Mouse (Mus musculus): ENCODE results near the gene Kcnk18. TPM values are rescaled to one million over a fixed set of nuclear protein-coding genes. Genes with fewer than 3 reads are reported as not detected.
A peak's percentile ranks its signal among the peaks of the same experiment; 100 is the strongest.

Kcnk18 gene
- polyA plus RNA-seq, 1 experiment from 2014 or later, result not detected

DNA sequence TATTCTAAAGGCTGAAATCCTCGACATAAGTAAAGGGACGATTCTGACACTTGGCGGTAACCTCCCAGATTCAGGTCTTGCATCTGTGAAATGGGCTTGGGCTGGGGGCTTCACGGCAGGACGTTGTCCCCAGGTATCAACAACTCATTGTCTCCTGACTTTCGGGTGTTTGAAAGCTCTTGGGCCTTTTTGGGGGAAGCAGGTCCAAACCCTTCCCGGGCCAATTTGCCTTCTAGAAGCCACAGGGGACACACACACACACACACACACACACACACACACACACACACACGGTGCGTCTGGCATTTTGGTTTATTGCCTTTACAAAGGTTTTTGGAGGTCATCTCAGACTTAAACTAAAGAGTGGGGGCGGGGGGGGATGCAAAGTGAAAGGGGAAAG is 25.6 kb upstream of the Kcnk18 start:
- Histone ChIP-seq H3K27me3 (ENCODE audit: poor library complexity, severe bottlenecking) (peaks cover 100% of the 10 kb centered on the region), H3K4me1 (peaks cover 43% of the 10 kb centered on the region), H3K4me3 (peak overlapping the region; percentile 49), H3K9me3 (no peaks in the 10 kb centered on the region), H3K27ac (peak overlapping the region; percentile 83; the same call in 1 of the 2 replicates), H3K36me3 (replicated peaks) (no peaks in the 10 kb centered on the region)
- WGBS, result under 1% methylated on average over 10 of the region's 10 CpGs
- DNase-seq (ENCODE audit: extremely low spot score, low spot score), result peak; percentile 46

DNA sequence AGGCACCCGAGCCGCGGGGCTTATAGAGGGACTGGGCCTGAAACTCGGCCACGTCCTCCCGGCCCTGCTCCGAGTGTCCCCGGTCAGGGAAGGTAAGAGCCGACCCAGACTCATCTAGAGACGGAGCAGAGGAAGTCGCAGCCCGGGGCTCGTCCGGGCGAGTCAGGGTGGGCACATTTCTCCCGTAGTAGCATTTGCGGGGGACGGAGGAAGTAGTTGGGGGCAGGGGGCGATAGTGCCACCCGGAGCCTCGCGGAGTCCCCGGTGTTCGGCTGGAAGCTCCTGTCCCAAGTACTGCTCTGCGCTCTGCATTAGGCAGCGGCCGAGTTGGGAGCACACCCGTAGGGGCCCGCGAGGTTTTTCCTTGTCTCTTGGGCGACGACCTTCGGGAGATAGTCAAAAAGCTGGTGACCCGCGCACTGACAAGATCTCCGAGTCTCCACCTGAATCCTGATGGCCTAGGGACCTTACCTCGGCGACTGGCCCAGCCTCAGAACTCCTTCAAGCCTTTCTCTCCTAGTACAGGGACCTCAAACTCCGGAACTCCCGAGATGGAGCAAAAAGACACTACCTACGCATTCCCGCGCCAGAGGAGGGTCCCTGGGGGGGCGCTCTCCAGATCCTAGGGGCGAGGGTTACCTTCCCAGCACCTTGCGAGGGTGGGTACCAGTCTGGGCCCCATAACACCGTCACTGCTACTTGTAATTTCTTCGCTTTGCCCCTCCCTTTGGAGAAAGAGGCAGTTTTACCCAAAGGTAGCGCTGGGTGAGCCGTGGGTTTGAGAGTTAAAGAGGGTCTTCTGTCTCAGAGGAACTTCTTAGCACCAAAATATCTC is 24.8 kb upstream of the Kcnk18 start:
- Histone ChIP-seq H3K9me3 (peaks cover under 1% of the 10 kb centered on the region; the same call in 1 of the 2 replicates), H3K27me3 (ENCODE audit: poor library complexity, severe bottlenecking) (peaks cover 98% of the 10 kb centered on the region), H3K36me3 (replicated peaks) (no peaks in the 10 kb centered on the region), H3K27ac (peak overlapping the region; percentile 83), H3K4me3 (peak overlapping the region; percentile 49), H3K4me1 (peaks cover 38% of the 10 kb centered on the region)
- DNase-seq (ENCODE audit: extremely low spot score, low spot score), result peak; percentile 67
- WGBS, result under 1% methylated on average over 50 of the region's 50 CpGs

DNA sequence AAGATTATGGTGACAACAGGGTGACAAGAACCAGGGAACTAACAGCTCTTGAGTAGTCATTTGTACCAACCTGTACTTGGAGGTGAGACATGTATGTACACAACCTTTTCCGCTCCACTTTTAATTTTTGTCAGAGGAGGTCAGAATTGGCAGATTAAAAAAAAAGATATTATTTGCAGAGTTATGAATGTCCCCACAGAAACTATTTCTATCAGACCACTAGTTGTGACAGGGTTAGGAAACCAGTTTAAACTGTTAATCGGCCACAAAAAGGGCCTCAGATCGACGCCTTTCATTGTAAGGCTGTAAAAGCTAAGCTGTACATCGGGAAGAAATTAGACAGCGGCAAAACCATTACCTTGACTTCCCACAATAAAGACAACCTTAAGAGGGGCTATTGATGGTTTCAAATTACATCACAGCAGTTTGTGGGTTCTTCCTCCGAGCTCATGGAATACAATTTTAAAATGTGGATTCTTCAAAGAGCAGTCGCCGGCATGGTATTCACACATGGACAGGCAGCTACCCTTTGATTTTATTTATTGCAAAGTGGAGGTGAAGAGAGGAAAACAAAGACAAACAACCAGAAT is 23.7 kb upstream of the Kcnk18 start:
- Histone ChIP-seq H3K36me3 (replicated peaks) (no peaks in the 10 kb centered on the region), H3K4me3 (peak overlapping the region; percentile 49), H3K4me1 (peaks cover 36% of the 10 kb centered on the region), H3K27ac (peak overlapping the region; percentile 58; the same call in 1 of the 2 replicates), H3K27me3 (ENCODE audit: poor library complexity, severe bottlenecking) (peaks cover 87% of the 10 kb centered on the region), H3K9me3 (peaks cover 8% of the 10 kb centered on the region; the same call in 1 of the 2 replicates)
- no peak for DNase-seq (ENCODE audit: extremely low spot score, low spot score)
- 5% methylated on average over 9 of the region's 9 CpGs for WGBS

- WGBS, result 2% methylated on average over 15 of the region's 15 CpGs
- Histone ChIP-seq H3K36me3 (replicated peaks) (no peaks in the 10 kb centered on the region), H3K27me3 (ENCODE audit: poor library complexity, severe bottlenecking) (peaks cover 78% of the 10 kb centered on the region), H3K9me3 (peaks cover 11% of the 10 kb centered on the region; the same call in 1 of the 2 replicates), H3K27ac (peak overlapping the region; percentile 58; the same call in 1 of the 2 replicates), H3K4me3 (peak overlapping the region; percentile 27), H3K4me1 (peaks cover 31% of the 10 kb centered on the region)
- peak; percentile 79 for DNase-seq (ENCODE audit: extremely low spot score, low spot score)
Observed at GRCm38 (mm10) chr19:59196111-59196666, 22.8 kb upstream of the Kcnk18 start.

DNA sequence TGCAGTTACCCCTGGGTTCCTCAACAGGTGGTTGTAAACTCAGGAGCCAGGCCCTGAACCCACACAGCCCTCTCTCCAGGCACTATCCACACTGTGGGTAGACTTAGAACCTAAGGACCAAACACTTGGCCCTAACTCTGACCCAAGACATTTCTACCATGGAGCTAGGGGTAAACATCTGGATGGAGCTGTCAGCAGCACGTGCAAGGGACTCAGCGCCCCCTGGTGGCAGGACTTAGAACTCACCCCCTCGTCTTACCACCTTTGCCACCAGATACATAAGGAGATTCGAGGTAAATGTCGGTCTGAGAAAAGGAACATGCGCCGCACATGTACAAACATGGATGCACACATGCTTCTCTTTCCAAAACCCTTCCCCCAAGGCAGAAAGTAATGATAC is 20.9 kb upstream of the Kcnk18 start:
- peaks cover 12% of the 10 kb centered on the region; the same call in 1 of the 2 replicates for H3K9me3 ChIP-seq
- DNase-seq (ENCODE audit: extremely low spot score, low spot score), result peak; percentile 67
- no peaks in the 10 kb centered on the region for H3K36me3 ChIP-seq (replicated peaks)
- H3K4me3 ChIP-seq, result no peak overlapping the region
- peaks cover 59% of the 10 kb centered on the region for H3K27me3 ChIP-seq (ENCODE audit: poor library complexity, severe bottlenecking)
- H3K27ac ChIP-seq, result no peak overlapping the region
- H3K4me1 ChIP-seq, result peaks cover 31% of the 10 kb centered on the region
- 42% methylated on average over 7 of the region's 7 CpGs for WGBS

- 28% methylated on average over 5 of the region's 5 CpGs for WGBS
- peaks cover 24% of the 10 kb centered on the region for H3K27me3 ChIP-seq (ENCODE audit: poor library complexity, severe bottlenecking)
- DNase-seq (ENCODE audit: extremely low spot score, low spot score), result peak; percentile 79
- H3K36me3 ChIP-seq (replicated peaks), result no peaks in the 10 kb centered on the region
- H3K9me3 ChIP-seq, result no peaks in the 10 kb centered on the region
- H3K27ac ChIP-seq, result no peak overlapping the region
- H3K4me3 ChIP-seq, result no peak overlapping the region
- H3K4me1 ChIP-seq, result no peaks in the 10 kb centered on the region
Observed at GRCm38 (mm10) chr19:59208475-59208874, 10.5 kb upstream of the Kcnk18 start.

DNA sequence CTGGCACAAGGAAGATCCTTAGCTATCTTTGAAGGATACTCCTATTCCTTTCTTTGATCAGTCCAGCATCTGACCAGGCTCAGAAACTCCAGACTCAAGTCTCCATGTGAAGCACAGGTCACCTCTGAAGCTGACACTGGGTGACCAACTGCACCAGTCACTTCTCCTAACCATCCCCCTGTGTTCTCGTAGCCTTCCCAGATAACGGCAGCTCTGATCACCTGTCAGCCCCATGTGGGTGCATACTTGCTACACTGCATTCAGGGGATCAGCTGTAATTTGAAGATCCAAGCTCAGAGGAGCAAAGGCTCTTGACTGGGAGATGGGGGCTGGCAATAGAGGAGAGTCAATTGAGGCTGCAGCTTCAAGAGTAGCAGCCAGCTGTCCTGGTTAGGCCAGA is 10.0 kb upstream of the Kcnk18 start:
- DNase-seq (ENCODE audit: extremely low spot score, low spot score), result no peak
- H3K27ac ChIP-seq, result no peak overlapping the region
- H3K4me1 ChIP-seq, result no peaks in the 10 kb centered on the region
- H3K4me3 ChIP-seq, result no peak overlapping the region
- H3K9me3 ChIP-seq, result no peaks in the 10 kb centered on the region
- H3K27me3 ChIP-seq (ENCODE audit: poor library complexity, severe bottlenecking), result peaks cover 24% of the 10 kb centered on the region
- WGBS, result 69% methylated on average over 2 of the region's 2 CpGs
- no peaks in the 10 kb centered on the region for H3K36me3 ChIP-seq (replicated peaks)

DNA sequence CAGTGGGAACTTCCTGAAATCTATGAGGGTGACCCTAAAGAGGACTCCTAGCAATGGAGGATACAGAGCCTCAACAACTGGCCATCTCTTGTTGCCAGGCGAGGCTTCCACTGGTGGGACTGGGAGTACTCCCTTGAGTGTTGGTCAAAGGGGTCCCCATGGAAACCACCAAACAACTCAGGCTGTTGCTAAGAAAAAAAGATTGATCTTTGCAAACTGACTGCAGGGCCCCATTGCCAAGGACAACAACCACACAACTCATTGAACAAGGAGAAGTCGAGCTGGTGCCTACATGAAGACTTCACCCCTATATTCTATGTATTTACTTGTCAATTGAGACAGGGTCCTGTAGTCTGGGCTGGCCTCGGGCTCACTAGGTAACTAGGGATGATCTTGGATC is 2.1 kb upstream of the Kcnk18 start:
- Histone ChIP-seq H3K4me3 (no peak overlapping the region), H3K4me1 (peaks cover 7% of the 10 kb centered on the region), H3K27me3 (ENCODE audit: poor library complexity, severe bottlenecking) (peaks cover 10% of the 10 kb centered on the region; the same call in 1 of the 2 replicates), H3K27ac (no peak overlapping the region), H3K9me3 (no peaks in the 10 kb centered on the region), H3K36me3 (replicated peaks) (no peaks in the 10 kb centered on the region)
- no peak for DNase-seq (ENCODE audit: extremely low spot score, low spot score)
- WGBS, result 86% methylated on average over 3 of the region's 3 CpGs

DNA sequence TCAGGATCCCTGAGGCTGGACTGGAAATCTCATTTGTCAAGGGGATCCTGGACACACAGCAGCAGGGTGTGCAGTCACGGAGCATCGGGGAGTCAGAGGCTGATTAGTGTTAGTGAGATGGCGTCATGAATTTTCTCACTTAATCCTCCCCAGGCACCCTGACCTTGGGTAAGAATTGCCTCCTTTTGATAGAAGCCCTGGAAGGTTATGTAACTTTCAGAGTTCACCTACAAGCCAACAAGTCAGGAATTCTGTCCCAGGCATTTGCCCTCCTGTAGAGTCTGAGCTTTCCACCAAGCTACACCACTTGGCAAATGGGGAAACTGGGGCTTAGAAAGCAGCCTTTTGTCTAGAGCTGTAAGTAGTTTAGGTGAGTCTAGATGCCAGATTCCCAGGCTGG is 2.1 kb downstream of the Kcnk18 start:
- H3K27ac ChIP-seq, result no peak overlapping the region
- no peaks in the 10 kb centered on the region for H3K36me3 ChIP-seq (replicated peaks)
- WGBS, result 63% methylated on average over 3 of the region's 3 CpGs
- no peak overlapping the region for H3K4me3 ChIP-seq
- H3K27me3 ChIP-seq (ENCODE audit: poor library complexity, severe bottlenecking), result peaks cover 10% of the 10 kb centered on the region; the same call in 1 of the 2 replicates
- H3K4me1 ChIP-seq, result peaks cover 7% of the 10 kb centered on the region
- DNase-seq (ENCODE audit: extremely low spot score, low spot score), result no peak
- H3K9me3 ChIP-seq, result no peaks in the 10 kb centered on the region; the same call in 1 of the 2 replicates

- H3K4me3 ChIP-seq, result no peak overlapping the region
- H3K9me3 ChIP-seq, result no peaks in the 10 kb centered on the region; the same call in 1 of the 2 replicates
- no peaks in the 10 kb centered on the region for H3K4me1 ChIP-seq
- no peaks in the 10 kb centered on the region for H3K27me3 ChIP-seq (ENCODE audit: poor library complexity, severe bottlenecking)
- no peak overlapping the region for H3K27ac ChIP-seq
- 80% methylated on average over 3 of the region's 3 CpGs for WGBS
- no peak for DNase-seq (ENCODE audit: extremely low spot score, low spot score)
- no peaks in the 10 kb centered on the region for H3K36me3 ChIP-seq (replicated peaks)
Observed at GRCm38 (mm10) chr19:59228376-59228775, 9.4 kb downstream of the Kcnk18 start.

- Histone ChIP-seq H3K36me3 (replicated peaks) (no peaks in the 10 kb centered on the region), H3K27ac (no peak overlapping the region), H3K4me3 (no peak overlapping the region), H3K27me3 (ENCODE audit: poor library complexity, severe bottlenecking) (peaks cover 2% of the 10 kb centered on the region; the same call in 1 of the 2 replicates), H3K9me3 (no peaks in the 10 kb centered on the region), H3K4me1 (peaks cover 5% of the 10 kb centered on the region; the same call in 1 of the 2 replicates)
- WGBS, result 83% methylated on average over 5 of the region's 5 CpGs
- DNase-seq (ENCODE audit: extremely low spot score, low spot score), result no peak
Observed at GRCm38 (mm10) chr19:59232786-59233185, 13.8 kb downstream of the Kcnk18 start.

- H3K27me3 ChIP-seq (ENCODE audit: poor library complexity, severe bottlenecking), result peaks cover 20% of the 10 kb centered on the region
- H3K4me3 ChIP-seq, result no peak overlapping the region
- WGBS, result 90% methylated on average over 18 of the region's 18 CpGs
- H3K27ac ChIP-seq, result no peak overlapping the region
- no peak for DNase-seq (ENCODE audit: extremely low spot score, low spot score)
- peaks cover 8% of the 10 kb centered on the region; the same call in 1 of the 2 replicates for H3K4me1 ChIP-seq
- no peaks in the 10 kb centered on the region for H3K9me3 ChIP-seq
- H3K36me3 ChIP-seq (replicated peaks), result no peaks in the 10 kb centered on the region
Observed at GRCm38 (mm10) chr19:59235001-59235400, 16.0 kb downstream of the Kcnk18 start.

All from forebrain, embryonic 10.5 days (tissue).